Mouse (Mus musculus): ENCODE measurements around the gene Npat. TPM values are rescaled to one million over a fixed set of nuclear protein-coding genes. Genes with fewer than 3 reads are reported as not detected.

Npat gene
- polyA plus RNA-seq, 1 experiment from 2014 or later, result 4.9 TPM

DNA sequence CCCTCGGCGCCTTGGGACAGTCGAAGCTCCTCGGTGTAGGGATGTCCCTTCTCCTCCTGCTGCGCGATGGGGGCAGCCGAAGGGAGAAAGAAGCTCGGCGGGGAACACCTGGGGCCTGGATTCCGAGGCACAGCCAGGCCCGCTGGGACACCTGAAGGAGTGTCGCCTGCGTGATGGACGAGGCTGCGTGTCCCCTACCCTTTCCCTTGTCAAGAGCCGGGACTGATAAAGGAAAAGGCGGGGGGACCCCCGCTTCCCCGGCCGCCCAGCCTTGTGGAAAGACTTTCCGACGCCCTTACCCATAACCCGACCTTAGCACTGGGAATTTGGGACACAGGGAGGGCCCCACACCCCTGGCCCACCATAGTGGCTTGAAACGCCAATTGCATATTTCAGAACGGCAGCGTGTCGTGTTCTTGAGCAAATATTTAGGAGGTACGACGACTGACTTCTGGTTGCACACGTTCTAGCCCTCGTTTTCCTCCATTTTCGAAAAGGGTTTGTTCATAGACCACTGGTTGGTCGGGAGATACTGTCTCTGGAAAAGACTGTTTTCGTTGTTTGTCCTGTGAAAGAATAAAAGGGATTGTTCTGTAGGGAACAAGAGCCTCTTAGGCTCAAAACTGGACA lies 604 bp downstream of the Npat start:
- Histone ChIP-seq H3K4me1 (replicated peaks; ENCODE audit: control insufficient read depth, insufficient read depth) (0 out of 2 replicates have a peak, but pooled peaks cover 2% of the 10 kb centered on the region), H3K27ac (replicated peaks) (peak overlapping the region; percentile 94), H3K4me3 (ENCODE audit: low read depth, low read length) (peak overlapping the region; percentile 79), H3K27me3 (ENCODE audit: control insufficient read depth, insufficient read depth, low read length) (no peaks in the 10 kb centered on the region), H3K9me3 (ENCODE audit: control insufficient read depth, low read length) (no peaks in the 10 kb centered on the region), H3K4me2 (replicated peaks; ENCODE audit: low read depth) (peak overlapping the region; percentile 90), H3K9ac (ENCODE audit: low read length) (peak overlapping the region; percentile 84), H3K36me3 (ENCODE audit: control insufficient read depth, insufficient read depth, low read length) (no peaks in the 10 kb centered on the region)
- DNase-seq (ENCODE audit: low spot score) (no peak), ATAC-seq (ENCODE audit: low FRiP score, low TSS enrichment) (peak; percentile 31; the same call in 1 of the 2 replicates)
- WGBS, result under 1% methylated on average over 32 of the region's 34 CpGs
- TF ChIP-seq CTCF (IDR thresholded peaks at IDR 0.05; ENCODE audit: low read depth) (no peak), EP300 (optimal IDR thresholded peaks at IDR 0.05) (no peak)

DNA sequence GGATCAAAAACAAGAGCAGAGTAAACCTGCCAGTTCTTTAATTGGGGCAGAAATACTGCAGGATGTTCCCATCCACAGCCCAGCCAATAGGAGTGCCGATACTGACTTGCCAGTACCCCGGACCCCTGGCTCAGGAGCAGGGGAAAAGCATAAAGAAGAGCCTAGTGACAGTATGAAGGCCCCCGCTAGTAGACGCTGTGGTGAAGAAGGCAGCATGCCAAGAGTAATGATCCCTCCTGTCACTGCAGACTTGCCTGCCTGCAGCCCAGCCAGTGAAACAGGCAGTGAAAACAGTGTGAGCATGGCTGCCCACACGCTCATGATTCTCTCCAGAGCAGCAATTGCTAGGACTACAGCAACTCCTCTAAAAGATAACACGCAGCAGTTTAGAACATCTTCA lies 33.8 kb downstream of the Npat start:
- Histone ChIP-seq H3K9me3 (ENCODE audit: control insufficient read depth, low read length) (no peaks in the 10 kb centered on the region), H3K27me3 (ENCODE audit: control insufficient read depth, insufficient read depth, low read length) (no peaks in the 10 kb centered on the region), H3K4me1 (replicated peaks; ENCODE audit: control insufficient read depth, insufficient read depth) (no peaks in the 10 kb centered on the region), H3K9ac (ENCODE audit: low read length) (no peak overlapping the region), H3K27ac (replicated peaks) (no peak overlapping the region), H3K36me3 (ENCODE audit: control insufficient read depth, insufficient read depth, low read length) (peaks cover 16% of the 10 kb centered on the region), H3K4me3 (ENCODE audit: low read depth, low read length) (no peak overlapping the region), H3K4me2 (replicated peaks; ENCODE audit: low read depth) (no peak overlapping the region)
- TF ChIP-seq CTCF (IDR thresholded peaks at IDR 0.05; ENCODE audit: low read depth), result no peak
- no peak for TF ChIP-seq EP300 (optimal IDR thresholded peaks at IDR 0.05)
- 89% methylated on average over 6 of the region's 6 CpGs for WGBS
- ATAC-seq (ENCODE audit: low FRiP score, low TSS enrichment), result no peak
- no peak for DNase-seq (ENCODE audit: low spot score)

DNA sequence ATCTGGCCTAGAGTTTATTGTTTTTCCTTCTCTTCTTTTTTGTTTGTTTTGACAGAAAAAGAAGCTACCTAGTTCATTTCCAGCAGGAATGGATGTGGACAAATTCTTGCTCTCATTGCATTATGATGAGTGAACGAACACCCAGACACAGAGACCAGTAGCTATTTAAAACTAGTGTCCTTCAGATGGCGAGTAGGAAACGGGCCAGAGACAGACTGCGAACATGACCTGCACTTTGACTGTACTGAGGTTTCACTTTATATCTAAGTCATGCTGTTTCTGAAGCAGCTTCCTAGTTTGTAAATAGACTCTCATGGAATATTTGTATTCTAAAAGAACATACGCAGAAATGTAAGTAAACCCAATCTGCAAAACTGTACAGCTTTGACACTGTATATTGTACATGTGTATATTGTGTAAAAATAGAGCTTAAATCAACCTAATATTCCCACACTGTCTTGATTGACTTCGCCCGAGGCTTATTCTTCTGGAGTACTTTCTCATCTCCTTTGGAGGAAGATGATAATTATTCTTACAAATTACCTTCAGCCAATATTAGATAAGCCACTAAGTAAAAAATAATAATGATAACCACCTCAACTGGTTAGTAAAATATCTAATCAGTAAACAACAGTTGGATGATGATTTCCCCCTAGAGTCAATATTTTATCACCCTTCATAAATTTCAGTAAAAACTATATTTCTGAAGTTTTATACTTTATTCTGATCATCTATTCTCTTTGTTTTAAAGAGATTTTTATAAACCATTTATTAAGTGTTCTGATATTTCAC lies 35.9 kb downstream of the Npat start:
- ATAC-seq (ENCODE audit: low FRiP score, low TSS enrichment) (no peak), DNase-seq (ENCODE audit: low spot score) (no peak)
- H3K27me3 ChIP-seq (ENCODE audit: control insufficient read depth, insufficient read depth, low read length), result no peaks in the 10 kb centered on the region
- peaks cover 9% of the 10 kb centered on the region; the same call in 1 of the 2 replicates for H3K36me3 ChIP-seq (ENCODE audit: control insufficient read depth, insufficient read depth, low read length)
- no peaks in the 10 kb centered on the region for H3K4me1 ChIP-seq (replicated peaks; ENCODE audit: control insufficient read depth, insufficient read depth)
- no peak for TF ChIP-seq CTCF (IDR thresholded peaks at IDR 0.05; ENCODE audit: low read depth)
- TF ChIP-seq EP300 (optimal IDR thresholded peaks at IDR 0.05), result no peak
- WGBS, result 90% methylated on average over 7 of the region's 7 CpGs
- H3K4me2 ChIP-seq (replicated peaks; ENCODE audit: low read depth), result no peak overlapping the region
- no peaks in the 10 kb centered on the region for H3K9me3 ChIP-seq (ENCODE audit: control insufficient read depth, low read length)
- H3K4me3 ChIP-seq (ENCODE audit: low read depth, low read length), result no peak overlapping the region
- no peak overlapping the region for H3K9ac ChIP-seq (ENCODE audit: low read length)
- no peak overlapping the region for H3K27ac ChIP-seq (replicated peaks)

DNA sequence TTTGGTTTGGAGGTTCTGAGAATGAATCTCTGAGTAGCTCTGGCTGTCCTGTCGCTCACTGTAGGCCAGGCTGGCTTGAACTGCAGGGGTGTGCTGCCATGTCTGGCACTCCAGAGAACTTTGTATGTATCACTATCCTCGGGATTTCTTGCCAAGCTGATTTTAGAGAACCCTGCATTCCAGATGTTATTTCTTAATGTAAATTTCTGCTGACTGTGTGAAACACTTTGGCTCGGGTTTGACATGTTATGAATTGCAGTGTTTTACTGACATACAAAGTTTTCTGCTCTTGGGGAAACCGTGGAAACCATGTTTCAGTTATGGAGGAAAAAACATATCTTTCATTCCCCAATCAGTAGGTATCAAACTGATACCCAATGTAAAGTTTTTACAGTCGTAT lies 38.9 kb downstream of the Npat start:
- no peaks in the 10 kb centered on the region for H3K9me3 ChIP-seq (ENCODE audit: control insufficient read depth, low read length)
- no peak overlapping the region for H3K9ac ChIP-seq (ENCODE audit: low read length)
- no peaks in the 10 kb centered on the region for H3K27me3 ChIP-seq (ENCODE audit: control insufficient read depth, insufficient read depth, low read length)
- TF ChIP-seq CTCF (IDR thresholded peaks at IDR 0.05; ENCODE audit: low read depth), result no peak
- no peak for TF ChIP-seq EP300 (optimal IDR thresholded peaks at IDR 0.05)
- H3K4me1 ChIP-seq (replicated peaks; ENCODE audit: control insufficient read depth, insufficient read depth), result no peaks in the 10 kb centered on the region
- no peak overlapping the region for H3K4me3 ChIP-seq (ENCODE audit: low read depth, low read length)
- 60% methylated on average over 5 of the region's 5 CpGs for WGBS
- DNase-seq (ENCODE audit: low spot score), result no peak
- no peak for ATAC-seq (ENCODE audit: low FRiP score, low TSS enrichment)
- H3K36me3 ChIP-seq (ENCODE audit: control insufficient read depth, insufficient read depth, low read length), result peaks cover 9% of the 10 kb centered on the region
- 0 out of 2 replicates have a peak overlapping the region, but pooled peaks have one; percentile 13 for H3K27ac ChIP-seq (replicated peaks)
- H3K4me2 ChIP-seq (replicated peaks; ENCODE audit: low read depth), result no peak overlapping the region

DNA sequence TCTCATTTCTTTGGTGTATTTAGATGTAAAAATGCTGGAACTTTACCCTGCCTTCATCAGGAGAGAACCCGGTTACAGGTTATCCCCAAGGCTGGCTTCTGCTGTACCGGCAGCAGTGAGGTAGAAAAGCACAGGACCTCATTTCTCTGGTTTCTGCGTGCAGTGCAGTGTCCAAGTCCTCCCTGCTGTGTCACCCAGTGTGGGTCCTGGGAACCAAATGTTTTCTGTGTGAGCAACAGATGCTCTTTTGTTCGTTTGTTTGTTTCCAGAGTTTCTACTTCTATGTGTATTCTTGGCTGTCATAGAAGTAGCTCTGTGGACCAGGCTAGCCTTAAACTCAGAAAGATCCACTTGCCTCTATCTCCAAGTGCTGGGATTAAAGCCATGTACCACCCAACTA lies 45.0 kb downstream of the Npat start:
- TF ChIP-seq CTCF (IDR thresholded peaks at IDR 0.05; ENCODE audit: low read depth) (no peak), EP300 (optimal IDR thresholded peaks at IDR 0.05) (no peak)
- Histone ChIP-seq H3K9ac (ENCODE audit: low read length) (no peak overlapping the region), H3K36me3 (ENCODE audit: control insufficient read depth, insufficient read depth, low read length) (peaks cover 15% of the 10 kb centered on the region)

DNA sequence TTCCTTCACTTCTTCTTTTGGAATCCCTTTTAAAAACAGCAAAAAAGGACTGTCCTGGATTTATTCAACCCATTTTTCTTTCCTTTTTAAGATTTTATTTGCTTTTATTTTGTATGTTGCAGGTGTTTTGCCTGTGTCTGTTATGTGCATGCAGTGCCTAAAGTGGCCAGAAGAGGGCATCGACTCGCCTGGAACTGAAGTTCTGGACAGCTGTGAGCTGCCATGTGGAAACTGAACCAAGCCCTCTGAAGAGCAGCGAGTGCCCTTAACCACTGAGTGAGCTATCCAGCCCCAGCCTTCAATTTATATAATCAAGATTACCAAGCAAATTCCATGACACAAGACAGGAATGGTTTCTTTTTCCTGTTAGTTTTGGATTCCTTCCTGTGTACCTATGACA lies 57.9 kb downstream of the Npat start:
- ATAC-seq (ENCODE audit: low FRiP score, low TSS enrichment), result peak; percentile 56; the same call in 1 of the 2 replicates
- no peaks in the 10 kb centered on the region for H3K27me3 ChIP-seq (ENCODE audit: control insufficient read depth, insufficient read depth, low read length)
- no peak overlapping the region for H3K9ac ChIP-seq (ENCODE audit: low read length)
- no peaks in the 10 kb centered on the region for H3K4me1 ChIP-seq (replicated peaks; ENCODE audit: control insufficient read depth, insufficient read depth)
- H3K4me2 ChIP-seq (replicated peaks; ENCODE audit: low read depth), result no peak overlapping the region
- TF ChIP-seq EP300 (optimal IDR thresholded peaks at IDR 0.05), result no peak
- TF ChIP-seq CTCF (IDR thresholded peaks at IDR 0.05; ENCODE audit: low read depth), result peak; percentile 87
- H3K36me3 ChIP-seq (ENCODE audit: control insufficient read depth, insufficient read depth, low read length), result peaks cover 5% of the 10 kb centered on the region
- 12% methylated on average over 3 of the region's 3 CpGs for WGBS
- H3K4me3 ChIP-seq (ENCODE audit: low read depth, low read length), result no peak overlapping the region
- peak; percentile 77 for DNase-seq (ENCODE audit: low spot score)
- H3K9me3 ChIP-seq (ENCODE audit: control insufficient read depth, low read length), result no peaks in the 10 kb centered on the region
- no peak overlapping the region for H3K27ac ChIP-seq (replicated peaks)

More for the DNA sequence above, 45.0 kb downstream of the Npat start:
- DNase-seq (ENCODE audit: low spot score) (no peak), ATAC-seq (ENCODE audit: low FRiP score, low TSS enrichment) (no peak)
- H3K9me3 ChIP-seq (ENCODE audit: control insufficient read depth, low read length), result no peaks in the 10 kb centered on the region
- no peaks in the 10 kb centered on the region for H3K27me3 ChIP-seq (ENCODE audit: control insufficient read depth, insufficient read depth, low read length)
- WGBS, result 90% methylated on average over 4 of the region's 4 CpGs
- H3K27ac ChIP-seq (replicated peaks), result no peak overlapping the region
- no peaks in the 10 kb centered on the region for H3K4me1 ChIP-seq (replicated peaks; ENCODE audit: control insufficient read depth, insufficient read depth)
- no peak overlapping the region for H3K4me3 ChIP-seq (ENCODE audit: low read depth, low read length)
- H3K4me2 ChIP-seq (replicated peaks; ENCODE audit: low read depth), result no peak overlapping the region
